Mouse (Mus musculus) right cerebral cortex, postnatal 4 days (tissue): ENCODE data around the gene Gm17349.
A peak's percentile ranks its signal among the peaks of the same experiment; 100 is the strongest.
"Not testable (repeated sequence)": the region's sequence is repeated elsewhere in the genome, so short reads cannot be mapped to it uniquely, and the experiment has no call there.

ENCODE experiments used
- DNase-seq: peaks from one replicate; pipeline ENCODE4 v3.0.0-alpha.2; 2022

Gene Gm17349

DNA sequence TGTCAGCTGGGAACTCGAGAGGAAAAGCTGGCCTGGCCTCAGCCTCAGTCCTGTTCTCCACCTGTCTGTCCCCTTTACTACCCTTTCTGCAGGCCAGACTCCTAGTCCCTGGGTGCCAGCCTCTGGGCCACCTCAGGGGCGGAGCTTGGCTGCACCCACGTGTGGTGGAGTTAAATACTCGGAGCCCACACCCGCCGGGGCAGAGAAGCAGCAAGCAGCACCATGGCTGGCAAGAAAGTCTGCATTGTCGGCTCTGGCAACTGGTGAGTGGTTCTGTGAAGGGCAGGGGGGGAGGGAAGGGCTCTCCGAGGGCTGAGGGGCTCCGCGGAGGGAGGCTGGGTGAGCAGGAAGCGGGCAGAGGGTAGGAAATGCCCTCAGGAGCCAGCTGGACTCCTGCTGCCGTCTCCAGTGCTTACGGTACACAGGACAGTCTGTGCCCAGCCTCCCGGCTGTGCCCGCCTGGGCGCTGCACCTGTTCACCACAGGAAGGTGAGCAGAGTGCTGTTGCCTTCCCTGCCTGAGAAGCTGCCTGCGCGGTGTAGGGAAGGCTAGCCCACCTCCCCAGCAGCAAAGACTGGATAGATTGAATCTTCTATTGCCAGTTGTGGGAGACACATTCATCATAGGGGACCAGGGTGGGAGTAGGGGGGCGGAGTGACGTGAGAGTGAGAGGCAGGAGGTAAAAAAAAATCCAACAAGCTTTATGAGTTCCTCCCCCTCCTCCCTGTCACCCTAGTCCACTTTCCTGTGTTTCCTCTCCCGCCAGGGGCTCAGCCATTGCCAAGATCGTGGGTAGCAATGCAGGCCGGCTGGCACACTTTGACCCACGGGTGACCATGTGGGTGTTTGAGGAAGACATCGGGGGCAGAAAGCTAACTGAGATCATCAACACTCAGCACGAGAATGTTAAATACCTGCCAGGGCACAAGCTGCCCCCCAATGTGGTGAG is 12.4 kb upstream of the Gm17349 start, which contains the start of gene Gpd1:
Gpd1 (plus strand) TSS at position 130 of the 949 bp plus-strand sequence.
- DNase-seq: no peak

- DNase-seq: no peak
Measured at GRCm38 (mm10) chr15:99716814-99717213, 11.5 kb upstream of the Gm17349 start.

DNA sequence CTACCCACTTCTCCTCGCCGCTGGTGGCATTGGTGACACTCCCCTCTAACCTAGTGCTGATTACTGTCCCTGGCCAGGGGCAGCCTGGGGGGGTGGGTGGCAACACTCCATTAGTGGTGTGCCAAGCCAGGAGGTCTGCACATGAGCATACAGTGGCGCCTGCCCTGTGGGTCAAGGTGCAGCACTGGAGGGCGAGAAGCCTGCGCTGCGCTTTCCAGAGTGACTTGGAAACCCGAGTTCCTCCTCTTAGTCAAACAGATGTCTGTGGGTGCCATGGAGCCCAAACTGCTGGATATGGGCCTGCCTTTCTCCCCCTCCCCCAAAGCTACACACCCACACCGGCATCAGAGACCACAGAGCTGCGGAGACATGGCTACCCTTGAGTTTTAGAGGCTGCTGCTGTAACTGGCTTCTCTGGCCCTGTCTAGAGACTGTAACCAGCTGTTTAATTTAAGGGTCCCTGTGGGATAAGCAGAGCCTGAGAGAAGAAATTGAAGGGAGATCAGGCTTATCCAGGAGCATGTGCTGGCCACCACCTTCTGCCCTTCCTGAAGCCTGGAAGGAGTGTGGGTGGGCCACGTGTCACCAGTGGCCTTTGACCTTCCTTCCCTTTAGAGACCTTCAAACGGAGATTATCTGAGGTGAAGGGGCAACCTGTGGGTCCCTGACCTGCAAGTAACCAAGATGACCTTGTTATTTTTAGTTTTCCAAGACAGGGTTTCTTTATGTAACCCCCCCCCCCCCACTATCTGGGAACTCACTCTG is 10.9 kb upstream of the Gm17349 start:
- DNase-seq: no peak

GRCm38 (mm10) chr15:99715361-99715865 is 10.1 kb upstream of the Gm17349 start:
- DNase-seq: peak; percentile 59

GRCm38 (mm10) chr15:99714858-99715257 is 9.6 kb upstream of the Gm17349 start:
- peak; percentile 63 for DNase-seq

DNA sequence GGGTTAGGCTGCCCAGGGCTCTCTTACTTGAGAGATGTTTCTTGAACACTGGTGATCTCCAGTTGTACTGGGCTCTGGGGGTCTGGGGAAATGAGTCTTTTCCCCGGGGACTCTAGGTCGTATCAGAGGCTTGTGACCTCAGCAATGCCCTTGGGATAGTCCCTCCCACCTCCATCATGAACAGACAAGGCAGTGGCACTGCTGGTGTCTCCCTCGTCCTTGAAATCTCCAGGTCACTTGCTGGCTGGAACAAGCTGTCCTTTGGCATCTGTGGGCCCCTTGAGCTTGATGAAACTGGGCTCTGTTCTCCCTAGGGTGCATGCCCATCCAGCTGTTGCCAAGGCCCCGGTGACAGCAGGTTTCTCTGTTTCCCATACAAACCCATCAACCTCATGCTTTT is 8.9 kb upstream of the Gm17349 start:
- DNase-seq: no peak

DNA sequence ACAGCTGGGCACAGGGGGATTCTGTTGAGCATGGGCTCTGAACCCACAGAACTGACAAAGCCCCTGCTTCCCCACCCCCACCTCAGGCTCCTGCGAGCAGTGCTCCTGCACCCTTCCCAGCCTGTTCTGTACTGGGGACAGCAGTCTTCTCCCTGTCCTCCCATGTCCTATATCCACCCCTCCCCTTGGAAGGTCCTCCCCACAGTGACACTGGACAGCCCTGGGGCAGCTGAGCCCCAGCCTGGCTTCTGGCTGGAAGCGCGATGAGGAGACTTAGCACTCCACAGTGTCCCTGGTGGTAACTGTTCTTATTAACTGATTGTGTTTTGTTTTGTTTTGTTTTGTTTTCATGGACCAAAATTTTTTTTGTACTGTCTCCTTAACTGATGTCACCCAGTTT is 8.3 kb upstream of the Gm17349 start:
- no peak for DNase-seq

- no peak for DNase-seq
Measured at GRCm38 (mm10) chr15:99712666-99713559, 7.6 kb upstream of the Gm17349 start.

DNA sequence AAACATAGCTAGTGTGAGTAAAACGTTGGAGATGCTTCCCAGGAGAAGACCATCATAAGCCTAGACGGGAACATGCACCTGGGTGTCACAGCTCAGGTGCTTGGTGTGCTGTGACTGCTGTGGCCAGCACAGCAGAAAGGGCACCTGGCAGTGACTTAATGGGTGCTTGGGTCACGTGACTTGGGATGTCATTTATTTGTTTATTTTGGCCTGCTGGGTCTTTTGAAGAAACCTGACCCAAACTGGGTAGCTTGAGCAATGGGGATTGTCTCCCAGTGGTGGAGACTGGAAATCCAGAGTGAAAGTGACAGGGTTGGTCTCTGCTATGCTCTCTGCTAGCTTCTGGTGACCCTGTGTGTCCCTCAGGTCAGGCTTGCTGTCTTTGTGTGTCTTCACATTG is 6.2 kb upstream of the Gm17349 start:
- no peak for DNase-seq

DNA sequence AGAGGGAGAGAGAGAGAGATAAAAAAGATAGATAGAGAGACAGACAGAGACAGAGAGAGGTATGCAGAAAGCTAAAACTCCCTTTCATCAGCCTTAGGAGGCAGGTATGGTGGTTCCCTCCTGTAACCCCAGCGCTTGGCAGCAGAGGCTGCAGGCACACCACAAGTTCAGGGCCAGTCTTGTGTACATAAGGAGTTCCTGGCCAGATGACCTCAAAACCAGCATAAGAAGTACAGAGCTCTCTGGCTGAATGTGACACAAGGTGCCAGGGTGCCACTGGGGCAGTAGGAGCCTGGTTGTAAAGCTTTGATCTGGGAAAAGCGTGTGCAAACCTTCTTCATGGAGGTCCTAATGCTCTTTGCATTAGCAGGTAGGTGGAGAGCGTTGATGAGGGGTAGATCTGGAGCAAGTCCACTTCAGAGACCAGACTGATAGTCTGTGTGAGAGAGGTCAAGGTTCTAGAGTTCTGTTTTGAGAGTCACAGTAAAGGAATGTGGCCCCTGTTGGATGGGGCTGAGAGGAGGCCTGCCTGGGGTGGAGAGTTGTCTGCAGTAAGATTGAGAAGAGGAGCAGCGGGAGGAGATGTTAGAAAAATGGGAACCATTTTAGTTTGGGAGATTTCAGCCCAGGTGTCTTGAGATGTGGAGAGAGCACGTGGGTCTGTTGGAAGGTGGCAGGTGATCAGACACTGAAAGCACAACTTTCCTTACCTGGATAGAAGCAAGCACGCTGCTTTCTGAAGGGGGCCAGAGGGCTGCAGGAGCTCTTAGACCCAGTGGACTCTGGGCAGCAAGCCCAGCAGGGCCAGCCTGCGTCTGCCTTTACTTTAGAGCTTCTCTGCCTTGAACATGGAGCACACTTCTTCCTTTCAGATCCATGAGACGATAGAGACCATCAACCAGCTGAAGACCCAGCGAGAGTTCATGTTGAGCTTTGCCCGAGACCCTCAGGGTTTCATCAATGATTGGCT is 5.2 kb upstream of the Gm17349 start:
- no peak for DNase-seq

GRCm38 (mm10) chr15:99708176-99708575 is 2.9 kb upstream of the Gm17349 start:
- no peak for DNase-seq

- DNase-seq: peak; percentile 2
Measured at GRCm38 (mm10) chr15:99704881-99705280, 409 bp downstream of the Gm17349 start.

GRCm38 (mm10) chr15:99704041-99704681 is 1.1 kb downstream of the Gm17349 start:
- peak; percentile 27 for DNase-seq

GRCm38 (mm10) chr15:99703676-99704040 is 1.6 kb downstream of the Gm17349 start:
- DNase-seq: no peak

DNA sequence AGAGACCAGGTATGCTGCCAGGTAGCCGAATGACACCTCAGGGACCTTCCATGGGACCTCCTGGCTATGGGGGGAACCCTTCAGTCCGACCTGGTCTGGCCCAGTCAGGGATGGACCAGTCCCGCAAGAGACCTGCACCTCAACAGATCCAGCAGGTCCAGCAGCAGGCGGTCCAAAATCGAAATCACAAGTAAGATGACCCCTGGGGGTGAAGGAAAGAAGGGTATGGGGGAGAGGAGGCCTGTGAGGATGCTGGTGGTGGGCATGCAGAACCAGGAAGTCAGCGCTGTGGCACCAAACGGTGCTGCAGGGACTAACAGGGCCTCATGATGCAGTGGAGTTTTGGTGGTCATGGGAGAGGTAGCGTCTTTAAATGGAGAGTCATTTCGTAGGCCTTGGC is 2.2 kb downstream of the Gm17349 start:
- DNase-seq: no peak

DNA sequence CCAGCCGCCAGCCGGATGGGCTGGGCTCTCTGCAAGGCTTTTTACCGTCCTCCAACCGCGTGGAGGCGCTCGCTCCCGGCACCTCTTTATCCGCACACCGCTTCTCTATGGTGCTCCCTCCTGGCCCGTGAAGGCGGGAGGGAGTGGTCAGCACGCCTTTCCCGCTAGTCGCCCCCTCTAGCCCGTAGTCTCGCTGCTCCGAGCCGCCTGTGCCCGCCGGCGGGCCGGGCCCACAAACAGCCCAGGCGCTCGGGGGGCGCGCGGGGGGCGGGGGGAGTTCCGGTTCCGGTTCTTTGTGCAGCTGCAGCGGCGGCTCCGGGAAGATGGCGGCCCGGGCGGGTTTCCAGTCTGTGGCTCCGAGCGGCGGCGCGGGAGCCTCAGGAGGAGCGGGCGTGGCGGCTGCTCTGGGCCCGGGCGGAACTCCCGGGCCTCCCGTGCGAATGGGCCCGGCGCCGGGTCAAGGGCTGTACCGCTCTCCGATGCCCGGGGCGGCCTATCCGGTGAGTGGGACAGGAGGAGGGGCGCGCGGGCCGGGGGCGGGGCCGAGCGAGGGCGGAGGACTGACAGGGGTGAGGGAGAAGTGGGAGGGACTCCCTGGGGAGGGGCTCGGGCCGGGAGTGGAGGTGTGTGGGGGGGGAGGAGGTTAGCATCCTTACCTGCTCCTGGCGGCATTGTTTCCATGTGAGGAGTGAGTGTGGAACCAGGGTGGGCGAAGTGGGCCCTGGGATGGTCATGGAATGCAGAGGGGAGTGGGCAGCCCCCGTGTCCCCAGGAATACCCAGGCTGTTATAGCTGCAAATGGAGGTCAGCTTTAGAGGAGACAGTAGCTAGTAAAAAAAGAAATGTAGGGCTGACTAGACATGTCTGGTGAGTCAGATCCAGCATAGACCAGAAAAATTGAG is 3.0 kb downstream of the Gm17349 start, which contains the start of gene Smarcd1:
Smarcd1 (plus strand) TSS at position 131 of the 902 bp plus-strand sequence.
- peak; percentile 99 for DNase-seq

GRCm38 (mm10) chr15:99701640-99701998 is 3.7 kb downstream of the Gm17349 start:
- DNase-seq: not testable (repeated sequence)

DNA sequence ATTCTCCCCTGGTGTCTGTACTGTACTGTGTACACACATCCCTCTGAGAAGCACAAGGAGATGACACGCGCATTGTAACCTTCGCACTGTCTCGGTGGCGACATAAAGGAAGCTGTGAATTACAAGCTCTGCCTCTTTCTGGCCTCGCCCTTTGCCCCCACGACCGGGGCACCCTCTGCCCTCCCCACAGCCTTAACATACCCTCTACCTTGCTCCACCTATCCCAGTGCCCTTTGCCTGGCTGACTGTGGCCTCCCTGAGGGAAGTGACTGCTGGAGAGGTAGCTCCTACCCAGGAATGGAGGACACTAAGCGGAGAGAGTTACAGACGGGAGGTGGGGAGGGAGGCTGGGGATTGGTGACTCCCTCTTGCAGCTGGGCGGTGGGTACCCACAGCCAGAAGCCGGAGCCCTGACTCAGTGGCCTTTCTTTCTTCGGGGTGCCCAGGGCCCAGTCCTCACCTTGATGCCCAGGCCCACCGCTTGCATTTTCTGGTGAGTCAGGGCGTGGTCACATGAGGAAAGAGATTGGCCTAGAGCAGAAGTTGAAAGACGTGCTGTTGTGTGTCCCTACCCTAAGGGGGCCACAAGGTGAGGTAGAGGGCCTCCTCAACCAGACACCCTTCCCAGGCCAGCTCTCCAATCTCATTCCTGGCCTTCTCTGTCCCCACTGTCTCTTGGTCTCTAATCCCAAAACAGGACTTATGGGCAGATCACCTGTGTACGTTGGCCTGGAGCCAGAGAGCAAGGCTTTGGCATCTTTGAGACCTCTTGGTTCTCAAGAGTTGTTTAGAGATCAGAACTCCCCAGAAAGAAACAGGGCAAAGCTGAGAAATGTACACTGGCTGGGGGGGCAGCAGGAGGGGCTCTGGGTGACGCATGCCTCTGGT is 4.8 kb downstream of the Gm17349 start:
- no peak for DNase-seq

DNA sequence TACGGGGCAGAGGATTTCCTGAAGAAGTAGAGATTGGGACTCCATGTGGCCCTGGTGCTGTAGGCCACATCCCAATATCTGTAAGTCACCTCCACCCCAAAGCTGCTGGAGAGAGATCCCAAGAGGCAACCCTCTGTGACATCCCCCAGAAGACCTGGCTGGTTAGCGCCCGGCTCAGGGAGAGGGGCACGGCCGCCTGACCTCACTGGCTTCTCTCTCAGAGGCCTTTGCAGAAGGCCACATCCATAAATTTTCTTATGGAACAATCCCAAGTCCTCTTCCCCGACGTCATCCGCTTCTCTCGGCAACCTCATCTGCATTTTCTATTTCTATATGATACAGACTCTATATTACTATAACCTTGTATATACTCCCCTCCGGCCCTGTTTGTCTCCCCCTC is 5.6 kb downstream of the Gm17349 start:
- no peak for DNase-seq
